ENCODE assay signal across 25 mouse cellular contexts in genomic region chr10:8513690-8514089, GRCm38 (mm10).
"Had no signal": no experiment of that assay in that cellular context is flagged by ENCODE, and none has a peak within 500 bp of the region (broad histone marks: within the 10 kb centered on the region; RNA-seq: fewer than 3 reads in every experiment).

No protein-coding gene starts in this region.

- H3K4me2 ChIP-seq: heart, embryonic 12.5 days; hindbrain, embryonic 12.5 days; hindbrain, embryonic 14.5 days; intestine, embryonic 15.5 days; limb, embryonic 13.5 days; limb, embryonic 15.5 days; liver, embryonic 12.5 days had no signal

- H3K36me3 ChIP-seq: heart, embryonic 10.5 days; hindbrain, embryonic 12.5 days; intestine, embryonic 15.5 days; limb, embryonic 13.5 days; limb, embryonic 15.5 days; liver, embryonic 12.5 days had no signal

- ATAC-seq: hindbrain, embryonic 16.5 days; inflammation-experienced regulatory T-cells, adult 6 months; intestine, embryonic 15.5 days; intestine, postnatal 0 days; liver, embryonic 12.5 days had no signal

- H3K27ac ChIP-seq: gastrocnemius, adult 2 months; heart, embryonic 10.5 days; hindbrain, embryonic 10.5 days; hindbrain, embryonic 12.5 days; hindbrain, embryonic 14.5 days; intestine, embryonic 15.5 days; limb, embryonic 13.5 days; limb, embryonic 15.5 days; liver, embryonic 12.5 days; liver, embryonic 14.5 days had no signal

- H3K9me3 ChIP-seq: heart, embryonic 10.5 days; hindbrain, embryonic 10.5 days; hindbrain, embryonic 12.5 days; intestine, embryonic 15.5 days; limb, embryonic 13.5 days; limb, embryonic 15.5 days; liver, embryonic 12.5 days had no signal

- H3K4me3 ChIP-seq: gastrocnemius, adult 2 months; heart, embryonic 10.5 days; heart, embryonic 12.5 days; hindbrain, embryonic 10.5 days; hindbrain, embryonic 12.5 days; intestine, embryonic 15.5 days; layer of hippocampus, adult 2 months; limb, embryonic 13.5 days; limb, embryonic 15.5 days; liver, embryonic 12.5 days had no signal

- DNase-seq: gastrocnemius, adult 2 months; gastrocnemius, postnatal 10 days; gastrocnemius, postnatal 25 days; heart, adult 18-20 months; heart, postnatal 10 days; heart, postnatal 4 days; kidney, adult 2 months; kidney, postnatal 25 days; kidney, postnatal 4 days; layer of hippocampus, postnatal 36 days; left cerebral cortex, postnatal 4 days had no signal

- H3K9ac ChIP-seq: heart, embryonic 12.5 days; hindbrain, embryonic 12.5 days; hindbrain, embryonic 14.5 days; intestine, embryonic 15.5 days; limb, embryonic 13.5 days; limb, embryonic 15.5 days; liver, embryonic 12.5 days; liver, embryonic 14.5 days had no signal
